Mouse (Mus musculus) adrenal gland, adult 10 weeks (tissue): ENCODE results near the gene Myh4. TPM values are rescaled to one million over a fixed set of nuclear protein-coding genes. Genes with fewer than 3 reads are reported as not detected.

Experiments used
- polyA plus RNA-seq: library from polyadenylated mRNA; stranded (reverse); fragments of 350-450 nt; fragmentation: Illumina TruSeq; extraction: RNeasy Lipid Tissue Mini Kit (QIAGEN cat#74804); gene quantifications from one replicate; pipeline ENCODE4 v1.2.3, GENCODE M21; 2014; ENCODE audit warnings: low read depth, low replicate concordance

Gene Myh4
- 16.3 TPM for polyA plus RNA-seq

DNA sequence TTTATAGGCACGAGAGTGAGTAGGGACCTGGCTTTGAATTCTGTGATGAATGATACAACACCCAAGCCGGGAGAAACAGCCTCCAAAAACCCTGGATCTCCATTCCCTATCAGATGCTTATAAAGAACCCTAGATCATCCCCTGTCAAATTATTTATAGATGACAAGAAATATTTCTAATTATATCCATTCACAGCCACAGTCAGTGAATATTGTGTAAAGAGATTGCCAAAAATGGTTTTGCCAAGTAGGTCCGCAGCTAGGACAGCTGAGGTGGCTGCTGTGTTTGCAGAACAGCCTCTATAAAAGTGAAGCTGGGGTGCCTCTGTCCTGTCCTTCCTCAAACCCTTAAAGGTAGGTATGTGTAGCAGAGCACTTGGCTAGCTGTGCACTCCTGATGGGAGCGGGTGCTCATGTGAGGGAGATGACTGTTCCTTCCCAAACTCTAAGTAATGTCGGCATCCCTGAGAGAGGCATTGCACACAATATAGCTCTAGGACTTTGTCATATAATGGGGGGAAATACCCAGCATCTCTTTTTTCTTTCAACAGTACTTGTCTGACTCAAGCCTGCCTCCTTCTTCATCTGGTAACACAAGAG lies at the start of gene Myh4:
Gene Myh4 (plus strand): TSS at position 549 of the 599 bp plus-strand sequence.

DNA sequence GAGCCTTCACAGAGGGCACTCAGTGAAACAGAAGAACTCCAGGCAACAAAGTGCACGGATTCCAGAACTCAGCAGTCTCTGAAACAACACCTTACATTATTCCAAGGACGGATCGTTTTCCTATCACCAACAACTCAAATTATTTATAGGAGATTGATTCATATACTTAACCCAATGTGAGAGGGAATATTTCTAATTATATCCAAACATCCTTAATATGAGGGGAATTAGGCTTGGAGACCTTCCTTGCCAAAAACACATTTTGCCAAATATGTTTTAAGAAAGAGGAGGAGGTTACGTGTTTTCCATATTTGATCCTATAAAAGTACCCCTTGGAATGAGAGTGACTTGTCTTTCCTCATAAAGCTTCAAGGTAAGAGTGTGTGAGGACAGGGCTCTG lies 38.1 kb upstream of the Myh4 start, which contains the start of gene Myh1:
Gene Myh1 (plus strand): TSS at position 301 of the 400 bp plus-strand sequence.

DNA sequence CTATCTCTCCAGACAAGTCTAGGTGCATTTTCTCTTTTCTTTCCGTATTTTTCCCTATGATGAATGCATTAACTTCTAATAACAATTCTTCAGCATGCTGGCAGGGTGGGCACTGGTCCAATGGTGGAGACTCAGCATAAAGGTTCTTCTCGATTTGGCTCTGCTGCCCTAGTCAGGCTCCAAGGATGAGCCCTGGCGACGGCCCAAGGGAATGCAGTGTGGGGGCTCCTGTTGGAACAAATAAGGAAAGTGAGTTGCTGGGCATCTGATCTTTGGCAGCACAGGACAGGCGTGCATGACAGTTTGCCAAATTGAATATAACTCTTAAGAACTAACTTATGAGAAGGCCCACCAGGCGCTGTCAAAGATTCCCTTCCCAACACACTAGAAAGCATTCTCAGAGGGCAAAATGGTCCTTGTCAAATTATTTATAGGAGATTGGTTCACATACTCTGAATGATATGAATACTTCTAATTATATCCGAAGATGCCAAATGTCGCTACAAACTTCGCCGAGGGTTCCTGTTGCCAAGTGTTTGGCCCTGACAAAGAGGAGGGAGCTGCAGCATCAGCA lies 38.9 kb downstream of the Myh4 start, which contains the start of gene Myh8:
Gene Myh8 (plus strand): TSS at position 524 of the 574 bp plus-strand sequence.

Other genes with a start within 250 kb of the Myh4 start
- 28.3 TPM for gene Tmem220, start 212.9 kb upstream of the Myh4 start, polyA plus RNA-seq
- gene Adprm, start 185.4 kb upstream of the Myh4 start, polyA plus RNA-seq = 47.1 TPM
- gene Sco1, start 185.4 kb upstream of the Myh4 start, polyA plus RNA-seq = 46.0 TPM
- not detected for gene Myh3, start 159.7 kb upstream of the Myh4 start, polyA plus RNA-seq
- 0.52 TPM for gene Myh2, start 67.0 kb upstream of the Myh4 start, polyA plus RNA-seq
- 3.3 TPM for gene Myh1, start 38.0 kb upstream of the Myh4 start, polyA plus RNA-seq
- gene Myh8, start 39.1 kb downstream of the Myh4 start, polyA plus RNA-seq = not detected
- not detected for gene Myh13, start 83.6 kb downstream of the Myh4 start, polyA plus RNA-seq
- gene Gas7, start 217.4 kb downstream of the Myh4 start, polyA plus RNA-seq = 10.8 TPM